Mouse (Mus musculus) CD8-positive naive resting alpha-beta T cell, adult 2 months (primary cell): ENCODE measurements around the gene Adgrb3.
"Not testable (repeated sequence)": the region's sequence is repeated elsewhere in the genome, so short reads cannot be mapped to it uniquely, and the experiment has no call there.

Experiments used
- DNase-seq, 2 experiments: peaks; one replicate each; pipeline ENCODE4 v3.0.0; 2022; ENCODE audit warnings: low read depth in 2 of 2, low spot score in 2 of 2

Gene Adgrb3

GRCm38 (mm10) chr1:25745575-25745974, 83.9 kb downstream of the Adgrb3 start:
- DNase-seq: no peak

GRCm38 (mm10) chr1:25744736-25745135, 84.8 kb downstream of the Adgrb3 start:
- no peak for DNase-seq

GRCm38 (mm10) chr1:25729844-25730243, 99.7 kb downstream of the Adgrb3 start:
- no peak for DNase-seq

- DNase-seq: no peak
These were observed 118.0 kb downstream of the Adgrb3 start for GRCm38 (mm10) chr1:25711474-25711873.

- no peak for DNase-seq
These were observed 123.2 kb downstream of the Adgrb3 start for GRCm38 (mm10) chr1:25706299-25706698.

- DNase-seq: no peak
These were observed 130.7 kb downstream of the Adgrb3 start for GRCm38 (mm10) chr1:25698702-25699250.

GRCm38 (mm10) chr1:25697179-25697578, 132.3 kb downstream of the Adgrb3 start:
- no peak for DNase-seq

GRCm38 (mm10) chr1:25696771-25697170, 132.7 kb downstream of the Adgrb3 start:
- DNase-seq: no peak

GRCm38 (mm10) chr1:25682118-25682517, 147.4 kb downstream of the Adgrb3 start:
- DNase-seq: no peak

GRCm38 (mm10) chr1:25679656-25680055, 149.9 kb downstream of the Adgrb3 start:
- no peak for DNase-seq

- DNase-seq: no peak
These were observed 176.8 kb downstream of the Adgrb3 start for GRCm38 (mm10) chr1:25652717-25653116.

GRCm38 (mm10) chr1:25644256-25644655, 185.3 kb downstream of the Adgrb3 start:
- no peak for DNase-seq

GRCm38 (mm10) chr1:25621458-25621857, 208.0 kb downstream of the Adgrb3 start:
- DNase-seq: no peak

GRCm38 (mm10) chr1:25616954-25617353, 212.6 kb downstream of the Adgrb3 start:
- DNase-seq: no peak

GRCm38 (mm10) chr1:25610776-25611175, 218.7 kb downstream of the Adgrb3 start:
- not testable (repeated sequence) for DNase-seq

- DNase-seq: no peak
These were observed 230.6 kb downstream of the Adgrb3 start for GRCm38 (mm10) chr1:25598941-25599340.

GRCm38 (mm10) chr1:25588568-25589118, 240.9 kb downstream of the Adgrb3 start:
- no peak for DNase-seq

- no peak for DNase-seq
These were observed 247.8 kb downstream of the Adgrb3 start for GRCm38 (mm10) chr1:25581698-25582097.

- DNase-seq: no peak
These were observed 251.7 kb downstream of the Adgrb3 start for GRCm38 (mm10) chr1:25577836-25578235.

GRCm38 (mm10) chr1:25576598-25576997, 252.9 kb downstream of the Adgrb3 start:
- no peak for DNase-seq

- DNase-seq: no peak
These were observed 261.4 kb downstream of the Adgrb3 start for GRCm38 (mm10) chr1:25568096-25568495.

- DNase-seq: no peak
These were observed 283.4 kb downstream of the Adgrb3 start for GRCm38 (mm10) chr1:25546072-25546471.

- DNase-seq: no peak
These were observed 285.6 kb downstream of the Adgrb3 start for GRCm38 (mm10) chr1:25543915-25544314.
